Mouse (Mus musculus) ZHBTc4 (cell line): ENCODE measurements around the gene Rab36.

Experiments used
- DNase-seq: peaks from one replicate; pipeline ENCODE4 v3.0.0-alpha.2; 2011; ENCODE audit warnings: low read depth, low spot score

Gene Rab36

DNA sequence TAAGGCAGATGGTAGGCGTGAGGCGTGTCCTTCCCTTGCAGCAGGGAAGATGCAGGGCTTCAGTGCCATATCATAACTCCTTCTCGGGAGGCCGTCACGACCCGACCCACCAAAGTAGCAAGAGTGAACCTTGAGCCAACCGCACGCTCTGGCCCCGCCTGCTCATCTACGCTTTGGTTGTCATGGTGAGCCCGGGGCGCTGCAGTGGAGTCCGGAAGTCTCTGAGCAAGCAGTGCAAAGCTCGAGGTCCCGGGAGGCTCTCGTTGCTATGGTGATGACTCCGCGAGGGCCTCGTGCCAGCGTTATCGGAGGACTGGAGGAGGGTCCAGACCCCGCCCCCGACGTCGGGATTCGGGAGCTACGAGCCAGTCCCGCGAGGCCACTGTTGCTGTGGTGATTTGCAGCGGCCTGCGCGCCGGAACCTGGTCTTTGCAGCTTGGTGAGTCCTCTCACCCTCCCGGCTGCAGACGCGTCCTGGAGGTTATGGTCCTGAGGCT, at the start of gene Rab36:
Rab36 (plus strand) TSS at position 176 of the 497 bp plus-strand sequence.
- DNase-seq = peak; percentile 97

DNA sequence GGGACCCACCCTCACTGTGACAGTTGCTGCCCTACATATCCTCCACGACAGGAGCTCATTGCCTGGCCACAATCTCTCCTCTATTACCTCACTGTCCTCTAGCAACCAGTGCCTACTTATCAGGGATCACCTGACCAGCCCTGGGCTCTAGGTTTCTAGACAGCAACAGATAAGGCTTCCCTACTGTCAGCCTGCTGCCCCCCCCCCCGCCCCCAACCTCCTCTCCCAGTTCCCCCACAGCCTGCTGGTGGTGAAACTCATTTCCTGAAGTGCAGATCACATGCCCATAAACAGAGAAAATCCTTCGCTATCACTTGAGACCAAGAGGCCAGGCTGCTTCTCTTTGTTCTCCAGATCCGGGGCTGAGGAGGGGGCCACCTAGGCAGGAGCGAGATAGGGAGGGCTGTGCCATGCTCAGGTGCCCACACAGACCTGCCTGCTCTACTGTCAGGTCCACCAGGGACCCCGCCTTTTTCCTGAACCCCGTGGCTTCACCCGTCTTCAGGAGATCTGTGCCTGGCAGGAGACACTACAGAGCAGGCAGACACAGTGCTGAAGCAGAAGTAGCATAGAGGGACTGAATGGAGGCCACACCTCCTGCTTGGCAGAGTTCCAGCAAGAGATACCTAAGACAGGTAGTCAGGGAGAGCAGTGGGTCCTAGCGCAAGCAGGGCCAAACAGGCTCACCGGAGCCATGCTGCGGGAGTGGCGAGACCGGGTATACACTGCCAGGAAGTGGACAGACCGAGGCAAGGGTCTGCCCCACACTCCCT, 49.0 kb upstream of the Rab36 start:
- DNase-seq = no peak

DNA sequence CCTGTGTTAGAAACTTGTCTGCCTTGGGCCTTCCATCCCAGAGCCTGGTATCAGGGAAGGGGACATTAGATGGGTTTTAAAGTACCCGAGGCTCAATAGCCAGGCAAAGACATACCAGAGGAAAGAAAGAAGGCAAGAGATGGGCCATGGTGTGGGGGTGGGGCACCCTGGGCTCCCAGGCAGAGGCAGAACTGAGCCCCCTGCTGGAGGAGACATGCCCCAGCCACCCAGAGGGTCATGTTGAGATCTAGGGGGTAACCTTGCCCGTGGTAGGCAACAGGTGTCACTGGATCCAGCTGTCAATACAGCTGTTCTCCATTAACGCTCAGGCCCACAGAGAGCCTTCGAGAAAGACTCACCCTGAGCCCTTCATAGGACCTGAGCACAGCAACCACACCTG, 47.0 kb upstream of the Rab36 start:
- no peak for DNase-seq

DNA sequence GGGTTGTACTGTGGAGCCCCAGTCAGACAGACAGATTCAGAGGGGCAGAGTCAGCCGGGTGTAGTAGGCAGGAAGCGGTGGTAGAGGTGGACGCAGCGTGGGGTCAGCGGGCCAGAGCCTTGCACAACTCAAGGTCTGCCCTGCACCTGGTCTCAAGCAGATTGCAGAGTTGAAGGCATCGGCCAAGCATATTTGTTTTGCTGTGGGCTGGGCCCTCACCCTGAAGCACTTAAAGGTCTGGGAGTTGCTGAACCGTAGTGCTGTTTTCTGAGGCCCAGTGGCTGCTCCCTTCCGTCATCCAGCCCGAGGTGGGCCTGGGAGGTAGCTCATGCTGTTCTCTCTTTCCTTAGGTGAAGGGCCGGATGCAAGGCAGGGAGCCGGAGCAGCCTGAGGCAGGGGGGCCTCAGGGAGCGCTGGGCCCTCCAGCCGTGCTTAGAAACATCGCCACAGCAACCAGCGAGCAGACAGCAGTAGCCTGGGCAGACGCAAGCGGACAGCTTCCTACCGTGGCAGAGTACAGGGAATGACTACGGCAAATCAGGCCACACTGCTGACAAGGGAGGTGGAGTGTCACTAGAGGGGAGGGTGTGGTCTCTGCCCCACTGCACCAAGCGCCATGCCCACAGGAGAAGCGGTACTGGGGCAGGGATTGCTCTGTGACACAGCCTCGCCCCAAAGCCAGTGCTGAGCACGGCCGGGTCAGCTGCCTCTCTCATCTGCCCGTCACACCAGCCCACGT, 46.1 kb upstream of the Rab36 start:
- peak; percentile 16 for DNase-seq

DNA sequence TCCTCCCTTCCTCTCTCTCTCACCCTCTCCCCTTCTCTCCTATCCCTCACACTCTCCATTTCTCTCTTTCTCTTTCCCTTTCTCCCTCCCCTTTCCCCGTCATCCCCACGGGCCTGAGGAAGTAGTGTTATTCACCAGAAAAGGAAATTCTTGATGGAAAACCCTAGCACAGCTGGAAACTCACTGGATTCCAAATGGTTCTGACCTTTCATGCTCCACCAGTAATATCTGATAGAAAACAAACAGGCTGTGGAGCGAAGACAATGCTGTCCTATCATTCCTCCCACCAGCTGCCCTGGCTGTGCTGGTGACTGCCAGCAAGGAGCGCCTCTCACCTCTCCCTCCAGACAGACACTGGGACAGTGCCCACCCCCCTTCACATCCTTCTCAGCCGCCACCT, 42.0 kb upstream of the Rab36 start:
- no peak for DNase-seq

DNA sequence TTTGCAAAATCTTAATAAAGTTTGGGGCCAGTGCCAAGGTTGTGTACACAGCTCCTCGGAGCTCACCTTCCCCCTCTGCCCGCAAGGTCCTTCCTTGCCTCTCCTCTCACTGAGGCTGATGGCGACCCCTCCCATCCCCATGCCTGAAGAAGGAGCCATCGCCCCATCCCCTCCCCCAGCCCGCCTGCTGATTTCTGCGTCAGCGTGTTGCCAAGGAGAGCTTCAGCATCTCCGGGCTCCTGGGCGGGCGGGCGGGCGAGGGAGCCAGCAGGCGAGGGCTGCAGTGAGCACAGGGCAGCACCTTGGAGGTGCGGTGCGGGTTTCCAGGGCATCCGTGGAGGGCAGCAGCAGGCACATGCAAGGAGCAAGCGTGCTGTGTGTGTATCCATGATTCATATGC, 41.5 kb upstream of the Rab36 start:
- peak; percentile 50 for DNase-seq

DNA sequence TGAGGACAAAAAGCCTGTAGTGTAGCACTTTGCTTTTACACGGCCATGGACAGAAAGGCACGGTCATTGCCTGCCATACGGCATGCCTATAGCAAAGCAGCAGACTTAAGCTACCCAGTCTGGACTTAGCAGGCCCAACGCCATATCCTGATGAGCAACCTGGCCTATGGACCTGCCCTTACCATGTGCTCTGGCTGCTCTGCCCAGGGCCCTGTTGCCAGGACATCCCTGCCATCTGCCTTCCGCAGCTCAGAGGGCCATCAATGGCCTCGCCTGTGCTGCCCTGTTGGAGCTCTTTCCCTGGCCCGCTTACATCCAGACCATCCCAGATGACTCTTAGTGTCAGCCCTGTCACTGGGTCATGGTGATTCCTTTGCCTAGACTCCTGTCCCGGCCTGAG, 35.5 kb upstream of the Rab36 start:
- DNase-seq = no peak

DNA sequence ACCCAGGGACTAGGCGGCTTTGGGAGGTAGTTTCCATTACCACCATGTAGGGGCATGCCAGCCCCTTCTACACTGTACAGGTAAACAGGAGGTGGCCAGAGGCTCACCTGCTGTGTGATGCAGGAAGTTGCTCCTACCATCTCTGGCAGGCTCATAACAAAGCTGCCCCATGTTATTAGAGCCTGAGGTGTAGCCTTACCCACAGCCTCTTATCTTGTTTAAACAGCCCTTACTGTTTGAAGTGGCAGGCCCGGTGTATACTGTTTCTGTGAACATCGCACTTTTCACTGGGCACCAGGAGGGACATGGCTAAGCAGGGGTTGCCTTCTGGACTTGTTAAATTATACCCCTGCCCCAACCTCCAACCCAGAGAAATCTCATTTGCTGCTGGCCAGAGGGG, 32.8 kb upstream of the Rab36 start:
- DNase-seq = no peak

DNA sequence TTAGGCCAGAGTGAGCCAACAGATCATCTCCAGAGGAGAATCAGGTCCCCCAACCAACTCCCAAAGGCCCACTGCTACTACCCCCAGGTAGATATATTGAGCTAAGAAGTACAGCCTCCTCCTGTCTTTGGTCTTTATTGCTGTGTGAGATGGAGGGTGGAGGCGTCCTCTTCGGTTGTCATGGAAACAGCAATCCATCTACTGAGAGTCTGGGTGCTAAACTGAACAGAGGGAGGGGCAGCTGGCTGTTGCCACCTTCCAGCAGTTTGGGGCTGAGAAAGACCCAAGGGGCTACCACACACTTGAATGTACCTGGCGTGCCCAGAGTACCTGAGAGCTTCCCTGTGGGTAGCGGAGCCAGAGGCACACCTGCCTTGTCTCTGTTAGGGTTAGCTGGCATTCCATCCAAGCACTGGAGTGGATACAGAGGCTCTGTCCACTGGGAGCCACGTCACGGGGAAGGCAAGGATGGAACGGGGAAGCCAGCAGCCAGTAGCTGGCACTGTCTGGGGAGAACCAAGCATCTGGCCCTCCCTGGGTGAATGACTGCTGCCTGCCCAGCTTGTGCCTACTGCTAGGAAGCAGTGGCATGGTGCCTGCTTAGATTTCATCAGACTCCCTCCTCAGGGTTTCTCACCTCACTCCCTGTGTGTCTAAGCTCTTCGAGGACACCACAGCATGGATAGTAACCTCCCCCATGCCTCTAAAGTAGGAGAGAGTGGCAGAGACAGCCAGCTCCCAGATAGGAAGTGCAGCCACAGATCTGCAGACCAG, 29.8 kb upstream of the Rab36 start:
- peak; percentile 14 for DNase-seq

DNA sequence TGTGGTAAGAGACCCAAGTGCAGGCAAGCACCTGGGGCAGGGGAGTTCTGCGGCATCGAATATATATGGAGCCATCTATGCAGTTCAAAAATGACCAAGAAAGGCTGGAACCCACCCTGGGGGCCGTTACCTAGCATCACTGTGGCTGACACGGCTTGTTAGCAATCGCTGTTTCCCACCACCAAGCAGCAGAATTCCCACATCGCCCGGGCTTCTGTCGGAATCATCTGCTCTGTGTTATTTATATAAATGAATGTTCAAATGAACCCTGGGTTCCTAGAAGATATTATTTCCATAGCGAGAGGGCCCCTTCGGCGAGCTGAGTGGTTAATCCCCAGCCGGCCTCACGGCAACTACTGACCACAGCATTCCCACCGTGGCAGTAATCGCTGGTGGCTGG, 26.2 kb upstream of the Rab36 start:
- DNase-seq = no peak

DNA sequence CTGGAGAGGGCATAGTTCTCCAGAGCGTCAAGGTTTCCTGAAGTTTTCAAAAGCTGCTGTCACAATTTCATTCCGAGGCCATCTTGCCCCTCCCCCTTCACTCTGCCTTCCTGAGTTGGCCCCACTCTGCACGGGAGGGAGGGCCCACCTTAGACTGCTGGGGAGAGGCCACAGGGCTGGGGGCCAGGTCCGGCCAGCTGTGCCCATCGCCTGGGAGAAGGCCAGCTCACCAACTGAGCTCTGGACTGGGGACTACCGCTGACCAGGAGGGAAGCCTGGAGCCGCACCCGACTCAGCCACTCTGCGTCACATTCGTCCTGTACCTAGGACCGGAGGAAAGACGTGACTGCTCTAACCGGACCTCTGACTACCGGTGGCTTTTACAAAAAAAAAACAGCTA, 21.4 kb upstream of the Rab36 start:
- DNase-seq = no peak

DNA sequence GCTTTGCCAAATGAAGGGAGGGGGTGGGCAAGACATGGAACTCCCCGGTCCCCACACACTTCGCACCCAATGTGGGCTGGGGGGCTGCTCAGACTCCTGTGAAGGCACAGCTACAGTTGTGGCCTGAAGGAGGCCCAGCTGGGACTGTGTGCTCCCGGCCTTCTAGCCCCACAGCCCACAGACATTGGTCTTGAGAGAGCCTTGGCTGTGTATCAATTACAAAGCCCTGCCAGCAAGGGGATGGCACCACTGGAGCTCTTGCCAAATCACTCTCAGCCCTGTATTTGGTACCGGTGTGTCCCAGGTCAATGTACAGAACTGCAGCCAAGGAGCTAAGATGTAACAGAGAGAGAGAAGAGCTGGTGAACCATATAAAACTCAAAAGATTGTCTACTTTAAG, 20.4 kb upstream of the Rab36 start:
- DNase-seq = no peak

DNA sequence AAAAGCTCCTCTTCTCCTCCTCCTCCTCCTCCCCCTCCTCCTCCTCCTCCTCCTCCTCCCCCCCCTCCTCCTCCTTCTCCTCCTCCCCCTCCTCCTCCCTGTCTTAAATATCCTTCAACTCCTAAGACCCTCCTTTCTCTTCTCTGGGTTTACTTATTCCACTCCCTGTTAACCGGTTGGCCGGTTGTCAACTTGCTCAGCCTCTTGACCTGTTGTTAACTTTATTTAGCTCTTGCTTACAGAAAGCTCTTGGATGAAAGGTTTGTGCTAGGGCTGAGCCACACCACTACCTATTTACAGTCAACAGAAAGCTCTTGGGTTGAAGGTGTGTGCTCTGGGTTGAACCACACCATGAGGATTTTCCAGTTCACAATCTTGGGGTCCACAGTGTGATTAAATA, 16.6 kb upstream of the Rab36 start:
- no peak for DNase-seq

DNA sequence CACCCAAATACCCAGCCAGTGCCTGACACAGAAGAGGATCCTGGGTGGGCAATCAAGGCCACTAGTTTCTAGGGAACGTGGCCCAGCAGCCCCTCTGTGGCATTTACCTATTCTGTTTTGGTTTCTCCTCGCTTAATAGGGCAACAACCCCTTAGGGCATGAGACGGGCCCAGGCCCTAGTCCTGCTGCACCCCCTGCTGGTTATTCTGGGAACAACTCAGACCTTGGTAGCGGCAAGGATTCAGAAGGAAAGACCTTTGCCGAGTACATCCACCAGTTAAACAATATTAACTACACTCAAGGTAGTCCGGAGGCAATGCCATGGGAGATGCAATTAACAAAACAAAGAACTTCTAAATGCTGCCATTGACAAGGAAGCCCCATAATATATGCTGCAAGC, 15.7 kb upstream of the Rab36 start:
- peak; percentile 79 for DNase-seq

DNA sequence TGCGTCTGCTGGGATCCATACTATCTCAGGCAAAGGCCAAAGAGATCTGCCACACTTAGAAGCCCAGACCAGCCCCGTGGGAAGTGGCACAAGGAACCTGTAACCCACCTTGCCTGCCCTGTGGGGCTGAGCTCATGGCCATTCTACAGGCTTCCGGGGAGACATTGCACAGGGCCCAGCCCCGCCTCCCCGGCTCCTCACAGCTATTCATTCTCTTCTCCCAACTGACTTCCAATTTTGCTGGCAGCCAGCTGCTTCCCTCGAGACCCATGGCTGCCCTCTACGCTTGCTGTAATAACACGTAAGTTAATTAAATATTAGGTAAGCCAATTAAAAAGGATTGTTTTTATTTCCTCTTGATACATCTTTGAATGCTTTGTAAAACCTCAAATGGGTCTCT, 10.4 kb upstream of the Rab36 start:
- no peak for DNase-seq

DNA sequence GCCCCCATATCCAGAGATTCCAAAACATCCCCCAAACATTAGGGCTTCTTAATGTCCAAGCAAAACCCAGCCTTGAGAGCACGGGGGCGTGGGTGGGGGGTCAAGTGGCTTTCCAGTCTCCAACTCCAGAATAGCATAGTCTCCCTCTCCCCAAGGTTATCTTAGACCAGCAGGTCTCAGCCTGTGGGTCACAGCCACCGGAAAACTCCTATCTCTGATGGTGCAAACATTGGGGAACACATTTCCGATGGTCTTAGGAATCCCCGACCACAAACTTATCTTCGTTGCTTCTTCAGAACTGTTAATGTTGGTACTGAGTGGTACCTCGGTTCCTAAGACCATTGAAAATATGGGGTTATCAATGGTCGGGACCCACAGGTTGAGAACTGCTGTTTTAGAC, 8.1 kb upstream of the Rab36 start:
- DNase-seq = no peak

DNA sequence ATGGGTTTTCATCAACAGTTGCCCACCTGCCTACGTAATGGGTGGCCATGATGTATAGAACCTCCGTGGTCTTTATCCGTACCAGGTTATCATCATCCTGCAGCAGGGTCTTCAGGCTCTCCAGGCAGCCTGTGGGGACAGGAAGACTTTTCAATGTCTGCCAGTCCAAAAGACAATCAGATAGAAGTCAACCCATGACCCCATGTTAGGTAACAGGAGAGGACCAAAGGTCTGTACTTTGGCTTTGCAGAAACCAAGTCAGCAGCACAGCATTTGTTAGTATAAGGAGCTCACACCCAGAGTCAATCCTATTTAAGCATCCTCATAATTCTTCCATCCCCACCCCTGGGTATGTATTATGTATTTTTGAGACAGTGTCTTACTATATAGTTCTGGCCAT, 7.2 kb upstream of the Rab36 start:
- no peak for DNase-seq

DNA sequence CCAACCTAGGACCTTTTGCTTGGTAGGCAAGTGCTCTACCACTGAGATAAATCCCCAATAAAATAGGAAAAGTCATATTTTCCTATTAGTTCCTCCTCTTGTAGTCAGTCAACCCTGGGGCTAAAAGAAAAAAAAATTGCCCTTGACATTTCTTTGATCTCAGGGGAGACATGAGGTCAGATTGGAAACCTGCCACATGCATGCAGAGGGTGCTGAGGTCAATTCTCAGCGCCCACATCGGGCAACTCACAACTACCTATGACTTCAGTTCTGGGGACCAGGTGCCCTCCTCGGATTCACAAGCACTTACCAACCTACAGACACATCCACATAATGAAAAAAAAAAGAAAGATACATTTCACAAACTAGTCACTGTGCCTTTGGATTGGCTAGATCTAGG, 6.6 kb upstream of the Rab36 start:
- DNase-seq = no peak

DNA sequence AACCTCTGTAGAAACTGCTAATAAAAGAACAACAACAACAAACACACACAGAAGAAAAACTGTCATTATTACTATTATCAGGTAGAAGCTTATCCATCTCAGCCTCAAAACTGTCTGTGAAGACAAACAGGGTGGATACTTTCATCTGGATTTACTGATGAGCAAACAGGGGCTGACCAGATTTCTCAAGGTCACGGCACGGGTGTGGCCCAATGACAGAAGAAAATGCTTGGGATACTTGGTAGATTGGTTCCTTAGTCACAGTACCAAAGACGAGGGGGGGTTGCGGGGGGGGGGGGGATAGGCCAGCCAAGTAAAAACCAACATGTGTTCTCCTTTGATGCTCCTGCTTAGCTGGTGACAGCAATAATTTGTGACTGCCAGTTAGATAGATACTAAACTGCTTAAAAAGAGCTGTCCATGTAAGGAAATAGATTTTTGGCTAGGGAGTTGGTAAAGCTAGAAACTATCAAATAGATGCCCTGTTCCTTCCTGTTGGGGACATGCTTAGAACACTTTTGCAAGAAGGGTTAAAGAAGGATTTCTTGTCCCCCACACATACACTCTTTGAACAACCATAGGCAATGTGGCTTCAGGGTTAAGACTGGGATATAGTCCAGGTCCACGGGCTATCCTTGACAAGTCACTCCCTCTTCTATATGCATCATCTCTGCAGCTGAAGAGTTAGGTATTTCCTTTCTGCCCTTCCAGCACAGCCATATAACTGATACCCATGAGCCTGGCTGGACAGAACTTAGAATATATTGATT, 5.3 kb upstream of the Rab36 start:
- peak; percentile 68 for DNase-seq

DNA sequence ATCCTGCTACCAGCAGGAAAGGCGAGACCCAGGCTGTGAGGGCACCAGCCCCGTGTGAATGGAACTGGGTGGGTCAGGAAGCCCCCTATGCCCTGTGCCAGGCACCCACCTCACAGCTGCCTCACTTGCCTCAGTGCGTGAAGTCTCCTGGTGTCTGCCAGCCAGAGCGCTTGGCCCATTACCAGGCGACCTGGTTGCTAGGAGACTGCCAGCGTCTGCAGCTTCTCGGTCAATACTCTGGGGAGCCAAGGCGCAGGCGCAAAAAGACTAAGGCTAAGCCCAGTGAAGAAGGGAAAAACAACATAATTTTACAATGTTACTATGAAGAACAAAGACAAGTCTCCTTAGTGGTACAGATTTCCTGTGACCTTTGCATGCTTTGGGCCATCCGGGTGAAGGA, 4.5 kb upstream of the Rab36 start, which contains the start of gene Rsph14:
Rsph14 (minus strand) TSS at position 192 of the 400 bp plus-strand sequence.
- no peak for DNase-seq

DNA sequence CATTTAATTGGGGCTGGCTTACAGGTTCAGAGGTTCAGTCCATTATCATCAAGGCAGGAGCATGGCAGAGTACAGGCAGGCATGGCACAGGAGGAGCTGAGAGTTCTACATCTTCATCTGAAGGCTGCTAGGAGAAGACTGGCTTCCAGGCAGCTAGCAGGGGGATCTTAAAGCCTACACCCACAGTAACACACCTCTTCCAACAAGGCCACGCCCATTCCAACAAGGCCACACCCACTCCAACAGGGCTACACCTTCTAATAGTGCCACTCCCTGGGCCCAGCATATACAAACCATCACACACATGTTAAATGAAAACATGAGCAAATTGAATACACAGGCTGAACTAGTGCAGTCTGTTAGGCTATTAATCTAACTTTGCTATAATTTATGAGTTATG, 5.2 kb downstream of the Rab36 start:
- peak; percentile 75 for DNase-seq
